Mouse (Mus musculus) midbrain, embryonic 16.5 days (tissue): Measurements from ENCODE around the gene Foxo3. TPM values are rescaled to one million over a fixed set of nuclear protein-coding genes. Genes with fewer than 3 reads are reported as not detected.

Experiments used
- ATAC-seq: fragments of 200-750 bp; cut with Nextera tagmentation; 2 replicates; pipeline ENCODE4 v1.8.0; 2017; ENCODE audit warnings: moderate TSS enrichment
- H3K27ac ChIP-seq: fragments of 300-500 bp; sonication (generic); 2 replicates; pipeline ENCODE4 v1.5.1; 2014; ENCODE audit warnings: mild to moderate bottlenecking, low read length, mixed read lengths
- H3K27me3 ChIP-seq: fragments of 300-500 bp; sonication (generic); 2 replicates; pipeline ENCODE4 v1.6.1; 2014; ENCODE audit warnings: low read depth, low read length, mixed read lengths; ENCODE audit not compliant: control insufficient read depth, insufficient read depth
- H3K36me3 ChIP-seq: fragments of 300-500 bp; sonication (generic); 2 replicates; pipeline ENCODE4 v1.6.1; 2014; ENCODE audit warnings: mild to moderate bottlenecking, low read length, moderate library complexity, mixed read lengths; ENCODE audit not compliant: control insufficient read depth, insufficient read depth
- H3K4me1 ChIP-seq: fragments of 300-500 bp; sonication (generic); 2 replicates; pipeline ENCODE4 v1.6.1; 2014; ENCODE audit warnings: mild to moderate bottlenecking, low read length, mixed read lengths; ENCODE audit not compliant: control insufficient read depth, insufficient read depth
- H3K4me2 ChIP-seq: fragments of 300-500 bp; sonication (generic); 2 replicates; pipeline ENCODE4 v1.6.1; 2014; ENCODE audit warnings: mild to moderate bottlenecking, low read length, mixed read lengths
- H3K4me3 ChIP-seq: fragments of 300-500 bp; sonication (generic); 2 replicates; pipeline ENCODE4 v1.5.1; 2014; ENCODE audit warnings: low read depth, mild to moderate bottlenecking, low read length, moderate library complexity, mixed read lengths
- H3K9ac ChIP-seq: fragments of 300-500 bp; sonication (generic); 2 replicates; pipeline ENCODE4 v1.6.1; 2014; ENCODE audit warnings: low read depth, low read length, mixed read lengths
- H3K9me3 ChIP-seq: fragments of 300-500 bp; sonication (generic); replicated peaks from 2 replicates; pipeline ENCODE4 v1.6.1; 2014; ENCODE audit warnings: mild to moderate bottlenecking, low read length, mixed read lengths; ENCODE audit not compliant: control insufficient read depth, poor library complexity, severe bottlenecking
- WGBS: fragments of 180-500 bp; shearing (Covaris S2); extraction: QIAGEN DNeasy Blood & Tissue Kit; methylation state at CpG from one replicate; pipeline ENCODE4 v1.1.7; 2014; 5-methylcytosine and 5-hydroxymethylcytosine counted together
- polyA plus RNA-seq: library from polyadenylated mRNA; unstranded; fragments of >200 nt; fragmentation: Nextera tagmentation; extraction: Ambion mirVana; gene quantifications from 2 replicates; pipeline ENCODE4 v1.2.1, GENCODE M21; 2015

Gene Foxo3
- polyA plus RNA-seq, 1 experiment from 2014 or later: 3.8 TPM

DNA sequence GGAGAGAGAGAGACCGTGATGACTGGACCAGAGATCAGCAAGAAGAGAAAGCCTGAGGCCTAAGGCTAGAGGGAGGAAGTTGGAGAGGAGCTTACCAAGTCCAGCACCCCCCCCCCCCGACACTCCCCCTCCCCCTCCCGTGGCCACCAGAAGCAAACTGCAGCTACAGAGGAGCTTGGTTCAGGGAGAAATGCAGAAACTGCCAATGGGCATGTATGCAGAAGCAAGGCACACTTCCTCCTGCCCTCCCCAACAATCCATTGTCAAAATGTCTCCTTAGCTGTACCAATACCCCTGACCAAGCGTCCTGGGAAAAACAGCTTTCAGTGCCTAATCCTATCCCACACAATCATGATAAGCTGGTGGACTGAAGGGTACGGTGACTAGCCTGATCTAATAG, 131.8 kb downstream of the Foxo3 start:
- no peak for ATAC-seq
- H3K27ac ChIP-seq: no peak overlapping the region
- 72% methylated on average over 4 of the region's 5 CpGs for WGBS

GRCm38 (mm10) chr10:42144176-42144575, 132.4 kb downstream of the Foxo3 start:
- Histone ChIP-seq H3K27me3 (no peaks in the 10 kb centered on the region), H3K36me3 (no peaks in the 10 kb centered on the region)
- no peak for ATAC-seq

More for the DNA sequence above, 131.8 kb downstream of the Foxo3 start:
- Histone ChIP-seq H3K4me3 (no peak overlapping the region), H3K4me2 (no peak overlapping the region), H3K4me1 (no peaks in the 10 kb centered on the region), H3K36me3 (no peaks in the 10 kb centered on the region), H3K9me3 (no peaks in the 10 kb centered on the region), H3K27me3 (no peaks in the 10 kb centered on the region), H3K9ac (no peak overlapping the region)

GRCm38 (mm10) chr10:42142791-42143190, 133.8 kb downstream of the Foxo3 start:
- 68% methylated on average over 1 of the region's 1 CpGs for WGBS

More at GRCm38 (mm10) chr10:42144176-42144575, 132.4 kb downstream of the Foxo3 start:
- Histone ChIP-seq H3K4me3 (no peak overlapping the region), H3K4me1 (no peaks in the 10 kb centered on the region), H3K9ac (no peak overlapping the region), H3K27ac (no peak overlapping the region), H3K9me3 (no peaks in the 10 kb centered on the region), H3K4me2 (no peak overlapping the region)
- 79% methylated on average over 2 of the region's 2 CpGs for WGBS

DNA sequence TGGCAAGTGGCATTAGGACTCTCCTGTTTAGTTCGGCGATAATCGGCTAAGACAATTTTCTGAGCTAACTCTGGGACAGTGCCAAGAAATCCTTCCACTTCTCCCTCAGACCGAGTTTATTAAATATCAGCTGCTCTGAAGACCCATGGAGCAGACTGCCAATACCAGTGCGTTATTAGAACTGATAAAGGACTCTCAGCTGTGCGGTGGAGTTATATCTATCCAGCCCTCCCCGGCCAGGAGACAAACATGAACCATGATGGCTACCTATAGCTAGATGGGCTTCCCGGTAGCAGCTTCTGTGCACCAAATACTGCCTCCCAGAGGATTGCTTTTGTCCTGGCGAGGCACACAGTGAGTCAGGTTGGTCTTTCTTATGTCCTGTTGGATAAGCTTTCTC, 134.5 kb downstream of the Foxo3 start:
- H3K4me3 ChIP-seq: no peak overlapping the region
- H3K4me1 ChIP-seq: no peaks in the 10 kb centered on the region
- ATAC-seq: no peak
- 74% methylated on average over 9 of the region's 9 CpGs for WGBS
- H3K9me3 ChIP-seq: peaks cover 3% of the 10 kb centered on the region; the same call in 1 of the 2 replicates
- no peaks in the 10 kb centered on the region for H3K36me3 ChIP-seq
- H3K4me2 ChIP-seq: no peak overlapping the region
- H3K27ac ChIP-seq: no peak overlapping the region
- no peak overlapping the region for H3K9ac ChIP-seq
- H3K27me3 ChIP-seq: no peaks in the 10 kb centered on the region

More at GRCm38 (mm10) chr10:42142791-42143190, 133.8 kb downstream of the Foxo3 start:
- Histone ChIP-seq H3K36me3 (no peaks in the 10 kb centered on the region), H3K27ac (no peak overlapping the region), H3K27me3 (no peaks in the 10 kb centered on the region), H3K4me3 (no peak overlapping the region), H3K9me3 (no peaks in the 10 kb centered on the region), H3K4me2 (no peak overlapping the region), H3K9ac (no peak overlapping the region), H3K4me1 (no peaks in the 10 kb centered on the region)
- no peak for ATAC-seq

DNA sequence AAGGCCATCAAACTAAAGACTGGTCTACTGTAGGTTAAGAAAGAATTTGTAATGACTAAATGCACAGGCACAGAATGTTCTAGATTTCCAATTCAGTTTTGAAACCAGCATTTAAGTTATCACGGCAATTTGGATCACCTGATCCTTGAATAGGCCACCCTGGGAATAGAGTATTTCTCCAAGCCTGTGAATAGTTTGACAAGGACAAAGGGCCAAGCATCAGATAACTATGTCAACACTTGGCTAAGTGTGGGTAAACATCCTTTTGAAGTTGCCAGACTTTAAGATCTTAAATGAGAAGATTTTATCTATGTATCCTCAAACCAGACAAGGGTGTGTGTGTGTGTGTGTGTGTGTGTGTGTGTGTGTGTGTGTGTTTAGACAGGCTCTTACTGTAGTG, 136.8 kb downstream of the Foxo3 start:
- 86% methylated on average over 1 of the region's 1 CpGs for WGBS

GRCm38 (mm10) chr10:42134759-42135702, 141.5 kb downstream of the Foxo3 start:
- Histone ChIP-seq H3K4me1 (no peaks in the 10 kb centered on the region), H3K36me3 (no peaks in the 10 kb centered on the region), H3K4me2 (no peak overlapping the region), H3K9me3 (peaks cover 3% of the 10 kb centered on the region; the same call in 1 of the 2 replicates), H3K4me3 (no peak overlapping the region), H3K27ac (no peak overlapping the region), H3K9ac (no peak overlapping the region), H3K27me3 (no peaks in the 10 kb centered on the region)
- no peak for ATAC-seq
- WGBS: 83% methylated on average over 13 of the region's 14 CpGs

More for the DNA sequence above, 136.8 kb downstream of the Foxo3 start:
- no peak for ATAC-seq
- H3K4me3 ChIP-seq: no peak overlapping the region
- peaks cover 3% of the 10 kb centered on the region; the same call in 1 of the 2 replicates for H3K9me3 ChIP-seq
- no peaks in the 10 kb centered on the region for H3K27me3 ChIP-seq
- H3K27ac ChIP-seq: no peak overlapping the region
- no peak overlapping the region for H3K9ac ChIP-seq
- H3K4me2 ChIP-seq: no peak overlapping the region
- no peaks in the 10 kb centered on the region for H3K36me3 ChIP-seq
- H3K4me1 ChIP-seq: no peaks in the 10 kb centered on the region

Other genes starting within 250 kb of the Foxo3 start
- 8.1 and 9.2 TPM in 2 replicates for gene Afg1l, start 201.8 kb upstream of the Foxo3 start, polyA plus RNA-seq
- gene Snx3, start 225.3 kb upstream of the Foxo3 start, polyA plus RNA-seq: 295 and 334 TPM in 2 replicates